Mouse (Mus musculus) forelimb bud, embryonic 11.5 days (tissue): ENCODE results near the gene Dnase2b.

ENCODE experiments used
- DNase-seq: peaks from one replicate; pipeline ENCODE4 v3.0.0-alpha.2; 2012; ENCODE audit warnings: low read depth, low spot score

Gene Dnase2b

GRCm38 (mm10) chr3:146615496-146615895 is at the start of gene Dnase2b:
Gene Dnase2b (minus strand): TSS chr3:146615596.
- DNase-seq: no peak

- no peak for DNase-seq
Observed at GRCm38 (mm10) chr3:146661907-146662306, 46.5 kb upstream of the Dnase2b start.

- DNase-seq: no peak
Observed at GRCm38 (mm10) chr3:146661001-146661400, 45.6 kb upstream of the Dnase2b start.

GRCm38 (mm10) chr3:146659321-146659720 is 43.9 kb upstream of the Dnase2b start:
- no peak for DNase-seq

- DNase-seq: no peak
Observed at GRCm38 (mm10) chr3:146658061-146658639, 42.8 kb upstream of the Dnase2b start.

- no peak for DNase-seq
Observed at GRCm38 (mm10) chr3:146657433-146657832, 42.0 kb upstream of the Dnase2b start.

- DNase-seq: no peak
Observed at GRCm38 (mm10) chr3:146655111-146655577, 39.7 kb upstream of the Dnase2b start.

- no peak for DNase-seq
Observed at GRCm38 (mm10) chr3:146653692-146654091, 38.3 kb upstream of the Dnase2b start.

GRCm38 (mm10) chr3:146652431-146652830 is 37.0 kb upstream of the Dnase2b start:
- no peak for DNase-seq

GRCm38 (mm10) chr3:146651217-146651616 is 35.8 kb upstream of the Dnase2b start, which contains the start of gene 4930503B20Rik:
Gene 4930503B20Rik (minus strand): TSS chr3:146651317.
- DNase-seq: no peak

GRCm38 (mm10) chr3:146650716-146651115 is 35.3 kb upstream of the Dnase2b start:
- no peak for DNase-seq

- no peak for DNase-seq
Observed at GRCm38 (mm10) chr3:146649311-146649894, 34.0 kb upstream of the Dnase2b start.

GRCm38 (mm10) chr3:146641818-146642427 is 26.5 kb upstream of the Dnase2b start:
- no peak for DNase-seq

- no peak for DNase-seq
Observed at GRCm38 (mm10) chr3:146632506-146632905, 17.1 kb upstream of the Dnase2b start.

GRCm38 (mm10) chr3:146628227-146628982 is 13.0 kb upstream of the Dnase2b start:
- DNase-seq: no peak

- no peak for DNase-seq
Observed at GRCm38 (mm10) chr3:146625766-146626165, 10.4 kb upstream of the Dnase2b start.

- no peak for DNase-seq
Observed at GRCm38 (mm10) chr3:146621966-146622365, 6.6 kb upstream of the Dnase2b start.

- DNase-seq: no peak
Observed at GRCm38 (mm10) chr3:146620555-146621249, 5.3 kb upstream of the Dnase2b start.

- DNase-seq: no peak
Observed at GRCm38 (mm10) chr3:146620101-146620500, 4.7 kb upstream of the Dnase2b start.

- no peak for DNase-seq
Observed at GRCm38 (mm10) chr3:146618357-146618756, 3.0 kb upstream of the Dnase2b start.

GRCm38 (mm10) chr3:146617946-146618345 is 2.5 kb upstream of the Dnase2b start:
- DNase-seq: no peak
